Comparison of ENCODE assay signal across 8 mouse cellular contexts in the genomic region with DNA sequence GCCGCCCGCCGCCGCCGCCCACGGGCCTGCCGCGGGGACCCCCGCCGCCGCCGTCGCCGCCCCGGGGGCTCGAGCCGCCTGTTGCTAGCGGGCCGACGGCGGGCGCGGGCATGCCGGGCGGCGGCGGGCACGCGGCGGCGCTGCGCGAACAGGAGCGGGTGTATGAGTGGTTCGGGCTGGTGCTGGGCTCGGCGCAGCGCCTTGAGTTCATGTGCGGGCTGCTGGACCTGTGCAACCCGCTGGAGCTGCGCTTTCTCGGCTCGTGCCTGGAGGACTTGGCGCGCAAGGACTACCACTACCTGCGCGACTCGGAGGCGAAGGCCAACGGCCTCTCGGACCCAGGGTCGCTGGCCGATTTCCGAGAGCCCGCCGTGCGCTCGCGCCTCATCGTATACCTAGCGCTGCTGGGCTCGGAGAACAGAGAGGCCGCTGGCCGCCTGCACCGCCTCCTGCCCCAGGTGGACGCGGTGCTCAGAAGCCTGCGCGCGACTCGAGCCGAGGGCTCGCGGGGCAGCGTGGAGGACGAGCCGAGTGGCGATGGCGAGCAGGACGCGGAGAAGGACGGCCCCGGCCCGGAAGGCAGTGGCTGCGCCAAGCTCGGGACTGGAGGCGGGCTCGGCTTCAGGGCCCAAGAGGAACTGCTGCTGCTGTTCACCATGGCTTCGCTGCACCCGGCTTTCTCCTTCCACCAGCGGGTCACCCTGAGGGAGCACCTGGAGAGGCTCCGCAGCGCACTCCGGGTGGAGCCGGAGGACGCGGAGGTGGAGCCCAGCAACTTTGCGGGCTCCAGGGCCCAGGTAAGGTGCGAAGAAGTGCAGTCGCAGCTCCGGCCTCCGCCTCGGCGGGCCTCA. TPM values are rescaled to one million over a fixed set of nuclear protein-coding genes. Genes with fewer than 3 reads are reported as not detected.
DNase-seq lines count a peak whose midpoint lies in the region; ATAC-seq lines count a peak whose summit lies in the region.

No protein-coding gene starts in this region.

- peak overlapping the region; percentile 89 for H3K4me2 ChIP-seq in hindbrain, embryonic 13.5 days

- H3K27me3 ChIP-seq in hindbrain, embryonic 13.5 days = 0 out of 2 replicates have a peak, but pooled peaks cover 2% of the 10 kb centered on the region

- peak overlapping the region; percentile 89 for H3K9ac ChIP-seq in hindbrain, embryonic 13.5 days

- H3K4me1 ChIP-seq in hindbrain, embryonic 13.5 days (replicated peaks) = peaks cover 31% of the 10 kb centered on the region

- no peaks in the 10 kb centered on the region for H3K36me3 ChIP-seq in hindbrain, embryonic 13.5 days

- peak; percentile 22 for ATAC-seq in hindbrain, embryonic 13.5 days (ENCODE audit: low FRiP score)

- no peaks in the 10 kb centered on the region for H3K9me3 ChIP-seq in hindbrain, embryonic 13.5 days

- peak; percentile 67 for DNase-seq in T-cell, adult 2 months (ENCODE audit: low spot score)
- DNase-seq in cerebellum, adult 9-11 months = peak; percentile 81
- peak; percentile 44 to 53 for DNase-seq in frontal cortex, postnatal 14 days (ENCODE audit: low spot score in 2 of 2)
- DNase-seq in left cerebral cortex, adult 11 months (ENCODE audit: low spot score) = peak; percentile 46
- peak; percentile 69 for DNase-seq in lung, postnatal 36 days
- peak; percentile 70 for DNase-seq in retina, postnatal 1 day
- peak; percentile 69 for DNase-seq in urinary bladder, adult 2 months (ENCODE audit: low spot score)

- under 1% methylated on average over 81 of the region's 104 CpGs for WGBS in hindbrain, embryonic 13.5 days

- peak overlapping the region; percentile 94 for H3K27ac ChIP-seq in hindbrain, embryonic 13.5 days

- H3K4me3 ChIP-seq in hindbrain, embryonic 13.5 days = peak overlapping the region; percentile 77

RNA-seq across cellular contexts. Expression of a gene that starts 0.9 kb away (rescaled TPM):
- polyA plus RNA-seq in hindbrain, embryonic 13.5 days (2015; fragmentation: Nextera tagmentation; extraction: Ambion mirVana) = 2.2 TPM in 2 replicates
- polyA plus RNA-seq in urinary bladder, adult 2 months (2012; rRNA removed) = 11.1 TPM in 2 replicates

Comparison
In these comparisons a context has a peak if more than half of its experiments do, and no peak if none do; other contexts are left out.
1. Peak in every context shown above with its lines: DNase-seq, ATAC-seq, H3K4me3 ChIP-seq and H3K27ac ChIP-seq.